Mouse (Mus musculus) lung, postnatal 10 days (tissue): ENCODE measurements around the gene Gid8.
"Not testable (repeated sequence)": the region's sequence is repeated elsewhere in the genome, so short reads cannot be mapped to it uniquely, and the experiment has no call there.

Source experiments
- DNase-seq: peaks from one replicate; pipeline ENCODE4 v3.0.0; 2021

Gid8 gene

DNA sequence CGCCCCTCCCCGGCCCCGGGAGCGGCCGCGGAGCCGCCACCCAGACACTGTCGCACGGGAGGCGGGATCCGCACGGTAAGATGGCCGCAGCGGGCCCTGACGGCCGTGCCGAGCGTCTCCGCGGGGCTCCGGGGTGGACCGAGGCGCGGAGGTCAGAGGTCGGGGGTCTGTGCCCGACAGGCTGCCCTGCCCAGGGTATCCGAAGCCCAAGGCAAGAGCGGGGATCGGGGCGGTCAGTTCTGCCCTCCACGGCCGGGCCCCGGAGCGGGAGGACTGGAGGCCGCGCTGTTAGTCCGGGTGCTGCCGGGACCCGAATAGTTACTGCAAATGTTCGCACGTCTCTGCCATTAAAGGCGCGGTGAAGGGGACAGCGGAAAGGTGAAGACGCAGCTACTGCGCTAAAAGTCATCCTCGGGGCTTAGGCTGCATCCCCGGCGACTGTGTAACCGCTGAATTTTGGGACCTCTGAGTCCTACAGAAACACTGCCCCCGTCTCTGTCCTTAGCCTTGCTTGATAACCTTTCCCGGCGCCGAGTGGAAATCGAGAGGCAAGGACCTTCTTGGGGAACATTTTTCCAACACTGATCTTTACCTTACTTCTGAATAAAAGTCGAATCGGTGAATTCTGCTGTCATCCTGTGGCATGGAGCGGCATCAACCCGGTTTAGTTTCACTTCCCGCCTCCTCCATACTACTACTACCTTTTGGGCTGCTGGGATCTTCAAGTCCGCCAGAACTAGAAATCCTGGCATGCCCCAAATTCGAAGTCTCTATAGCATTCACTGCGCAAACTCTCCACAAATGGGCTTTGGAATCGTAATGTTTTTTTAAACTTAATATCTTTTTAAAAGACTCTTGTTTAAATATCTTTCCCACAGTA lies 599 bp downstream of the Gid8 start:
- DNase-seq: no peak

DNA sequence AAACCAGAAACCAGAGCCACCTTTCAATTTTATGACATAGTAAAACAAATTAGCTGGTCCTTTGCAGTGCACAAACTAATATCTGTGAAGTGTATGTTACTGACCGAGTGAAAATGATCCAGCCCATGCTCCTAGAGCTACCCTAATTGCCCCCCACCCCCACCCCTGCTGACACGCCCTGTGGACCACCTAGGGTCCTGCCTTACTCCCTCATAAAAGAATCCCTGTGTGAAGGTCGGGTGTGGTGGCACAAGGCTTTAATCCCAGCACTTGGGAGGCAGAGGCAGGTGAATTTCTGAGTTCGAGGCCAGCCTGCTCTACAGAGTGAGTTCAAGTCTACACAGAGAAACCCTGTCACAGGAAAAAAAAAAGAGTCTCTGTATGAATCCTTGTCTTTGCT lies 1.6 kb downstream of the Gid8 start:
- no peak for DNase-seq

DNA sequence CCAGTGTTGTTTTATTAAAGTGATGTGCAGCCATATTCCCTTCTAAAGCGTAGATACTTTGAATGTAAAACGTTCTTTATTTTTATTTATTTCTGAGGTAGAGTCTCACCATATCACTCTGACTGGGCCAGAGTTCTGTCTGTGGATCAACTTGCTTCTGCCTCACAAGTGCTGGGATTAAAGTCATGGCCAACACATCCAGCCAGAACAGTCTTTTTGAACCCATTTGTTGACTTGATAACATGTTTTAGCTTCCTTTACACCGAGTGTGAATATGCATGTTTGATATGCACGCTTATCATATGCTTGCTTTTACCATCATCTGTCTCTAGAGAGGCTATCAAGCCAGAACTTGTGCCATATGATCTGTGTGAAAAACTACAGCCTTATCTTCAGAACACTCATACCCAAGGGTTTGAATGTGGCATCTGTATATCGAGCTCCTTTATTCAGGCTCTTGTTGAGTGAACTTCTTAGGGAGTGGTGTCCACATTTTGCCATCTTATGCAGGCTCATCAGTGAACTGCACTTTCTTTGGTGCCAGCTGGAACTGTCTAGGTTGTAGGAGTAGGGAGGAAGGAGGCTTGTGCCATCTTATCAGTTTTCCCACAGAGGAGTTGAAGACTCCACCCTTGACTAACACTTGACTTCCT lies 2.2 kb downstream of the Gid8 start:
- DNase-seq: no peak

DNA sequence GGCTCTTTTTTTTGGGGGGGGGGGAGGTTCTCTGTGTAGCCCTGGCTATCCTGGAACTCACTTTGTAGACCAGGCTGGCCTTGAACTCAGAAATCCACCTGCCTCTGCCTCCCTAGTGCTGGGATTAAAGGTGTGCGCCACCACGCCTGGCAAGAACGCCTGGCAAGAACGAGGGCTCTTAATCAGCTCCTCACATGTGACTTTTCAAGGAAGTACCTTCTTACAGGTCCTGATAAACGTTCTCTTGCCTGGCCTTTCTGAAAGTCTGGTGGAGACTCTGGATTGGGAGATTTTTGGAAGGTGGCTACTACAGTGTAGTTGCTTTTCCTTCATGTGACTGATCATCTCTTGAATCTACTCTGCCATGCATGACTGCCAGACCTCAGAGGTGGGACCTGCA lies 12.8 kb downstream of the Gid8 start:
- not testable (repeated sequence) for DNase-seq

DNA sequence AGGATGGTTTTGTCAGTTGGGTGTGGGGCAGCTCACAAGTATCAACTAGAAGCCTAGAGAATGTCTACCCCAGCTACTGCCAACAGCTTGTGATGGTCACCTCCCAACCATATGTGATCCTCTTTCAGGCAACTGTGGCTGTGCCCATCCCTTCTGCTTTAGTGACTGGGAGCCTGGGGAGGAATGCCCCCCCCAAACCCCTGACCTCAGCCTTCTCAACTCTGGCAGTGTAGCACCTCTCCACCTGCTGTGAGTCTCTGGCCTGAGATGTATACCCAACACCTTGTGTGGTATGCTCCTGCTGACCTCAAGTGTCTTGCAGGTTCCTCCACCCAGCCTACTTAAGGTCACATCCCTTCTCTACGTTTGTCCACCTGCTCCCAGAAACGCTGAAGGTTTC lies 13.9 kb downstream of the Gid8 start:
- DNase-seq: no peak

DNA sequence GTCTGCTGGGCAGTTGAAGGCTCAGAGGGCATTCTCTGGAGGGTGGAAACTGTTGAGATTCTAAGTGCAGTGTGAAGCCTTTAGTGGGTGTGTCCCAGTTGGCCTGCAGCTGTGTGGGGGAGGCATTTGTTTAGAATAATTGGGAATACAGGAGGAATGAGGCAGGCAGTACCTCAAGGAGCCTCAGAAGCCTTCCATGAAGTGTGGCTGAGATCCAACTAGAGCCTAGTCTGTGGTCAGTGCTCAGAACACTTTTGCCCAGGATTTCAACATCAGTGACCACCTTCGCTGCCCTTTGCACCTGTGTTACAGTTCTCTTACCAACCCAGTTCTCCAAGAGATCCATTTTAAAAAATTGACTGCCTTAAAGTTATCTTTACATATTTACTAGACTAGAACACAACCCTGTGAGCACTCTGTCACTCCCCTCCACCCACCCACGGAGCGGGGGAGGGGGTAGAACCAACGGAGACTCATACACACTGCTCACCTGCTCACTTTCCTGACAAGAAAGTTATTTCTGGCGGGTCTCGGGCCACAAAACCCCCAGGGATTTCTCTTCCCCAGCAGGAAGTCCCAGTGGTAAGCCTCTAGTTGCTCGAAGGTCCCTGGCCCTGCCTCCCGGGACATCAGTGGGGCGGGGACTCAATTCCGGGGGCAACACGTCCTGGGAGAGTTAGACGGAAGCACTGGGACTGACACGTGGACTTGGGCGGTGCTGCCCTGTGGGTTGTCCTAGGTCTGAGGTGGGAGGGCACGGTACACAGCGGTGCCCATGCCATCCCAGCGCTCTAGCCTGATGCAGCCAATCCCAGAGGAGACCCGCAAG lies 14.9 kb downstream of the Gid8 start, which contains the start of gene Slc17a9:
Gene Slc17a9, plus strand, starts transcription at position 679 of the 829 bp plus-strand sequence.
- DNase-seq: peak; percentile 83

DNA sequence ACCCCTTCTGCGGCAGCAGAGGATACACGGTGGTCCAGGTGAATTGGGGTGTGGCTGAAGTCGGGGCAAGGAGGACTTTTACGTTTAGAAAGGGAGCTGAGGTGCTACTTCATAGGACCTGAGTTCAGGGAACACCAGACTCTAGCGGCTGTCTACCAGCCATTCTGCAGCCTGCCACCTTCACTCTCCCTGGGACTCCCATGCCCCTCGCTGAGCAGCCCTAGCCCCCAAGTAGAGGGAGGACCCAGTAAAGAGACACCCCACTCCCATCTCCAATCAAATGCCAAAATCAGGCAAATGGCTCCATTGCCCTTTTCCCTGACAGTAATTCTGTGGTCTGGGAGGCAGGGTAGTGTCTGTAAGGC lies 15.5 kb downstream of the Gid8 start:
- DNase-seq: no peak

DNA sequence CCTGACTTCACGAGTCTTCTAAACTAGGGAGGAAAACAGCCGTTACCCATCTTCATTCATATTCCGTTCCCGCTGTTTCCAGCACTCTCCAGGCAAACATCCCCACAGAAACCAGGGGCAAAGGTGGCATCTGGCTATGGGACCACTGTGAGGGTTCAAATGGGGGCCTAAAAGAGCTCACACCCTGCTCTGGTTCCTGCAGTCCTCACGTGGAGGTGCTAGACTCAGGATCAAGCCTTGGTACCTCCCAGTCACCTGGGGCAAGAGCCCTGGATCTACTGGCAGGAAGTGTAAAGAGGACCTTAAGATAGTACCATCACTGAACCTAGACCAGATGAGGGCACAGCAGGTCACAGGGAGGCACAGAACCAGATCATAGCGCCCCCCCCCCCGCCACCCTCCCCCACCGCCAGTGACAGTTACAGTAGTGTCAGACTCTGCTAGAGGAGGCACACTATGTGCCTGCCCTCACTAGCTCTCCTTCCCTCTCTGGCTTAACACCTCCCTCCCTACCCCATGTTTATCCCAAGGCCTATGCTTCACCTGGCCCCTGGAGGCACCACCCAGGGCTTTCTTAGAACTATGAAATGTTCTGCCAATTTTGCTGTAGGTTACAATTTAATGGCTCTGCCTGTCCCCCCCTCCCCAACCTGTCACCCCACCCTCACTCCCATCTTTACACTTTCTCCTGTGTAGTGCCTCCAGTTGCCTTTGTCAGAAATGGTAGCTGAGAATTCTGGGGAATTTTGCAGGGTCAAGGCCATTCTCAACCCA lies 16.1 kb downstream of the Gid8 start:
- no peak for DNase-seq

DNA sequence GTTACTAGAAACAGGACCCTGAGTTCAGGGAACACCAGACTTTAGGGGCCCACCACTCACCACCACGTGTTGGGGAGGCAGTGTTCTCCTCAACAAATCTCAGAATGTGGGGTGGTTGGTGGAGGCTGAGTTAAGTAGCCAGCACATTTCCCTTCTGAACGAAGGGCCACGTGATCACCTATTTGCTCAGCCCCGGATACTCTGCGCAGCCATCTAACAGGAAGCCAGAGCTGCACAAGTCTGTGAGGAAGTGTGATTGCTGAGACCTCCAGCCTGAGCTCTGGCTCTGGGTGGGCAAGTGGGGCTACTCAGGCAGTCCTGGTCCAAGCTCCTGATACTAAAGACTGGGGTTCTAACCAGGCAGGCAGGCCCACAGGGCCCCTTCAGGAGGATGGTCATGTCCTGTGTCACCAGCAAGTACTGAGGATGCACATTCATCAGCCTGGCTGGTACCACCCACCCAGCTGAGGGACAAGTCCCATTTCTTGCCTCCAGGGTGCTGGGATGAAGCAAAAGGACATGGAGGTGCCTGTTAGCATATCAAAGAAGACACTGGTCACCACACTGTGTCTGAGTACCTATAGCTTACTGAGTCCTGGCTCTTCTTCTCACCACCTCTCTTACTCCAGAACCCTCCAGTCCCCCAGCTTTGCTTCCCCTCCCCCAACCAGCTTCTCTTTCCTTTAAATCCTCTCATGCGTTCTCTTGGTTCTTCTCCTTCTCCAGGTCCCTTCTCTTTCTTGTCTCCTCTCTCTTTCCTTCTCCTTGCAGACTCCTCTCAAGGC lies 16.9 kb downstream of the Gid8 start:
- DNase-seq: peak; percentile 46

DNA sequence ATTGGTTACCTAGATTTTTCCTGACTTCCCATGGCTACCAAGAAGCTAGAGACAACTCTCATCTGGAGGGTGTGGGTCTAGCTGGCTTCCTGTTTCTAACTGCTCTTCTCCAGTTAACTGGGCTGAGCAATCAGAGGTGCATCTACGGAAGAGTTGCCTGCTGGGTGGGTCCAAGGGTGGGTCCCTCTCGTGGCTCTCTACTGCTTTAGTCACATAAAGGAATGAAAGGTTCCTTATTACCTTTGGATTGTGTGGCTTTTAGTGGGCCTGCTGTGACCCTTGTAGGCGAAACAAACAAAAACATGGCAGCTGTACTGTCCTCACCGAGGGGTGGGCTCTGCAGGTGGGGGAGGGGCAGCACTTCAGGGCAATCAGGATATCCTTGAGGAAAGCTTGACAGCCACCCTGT lies 17.7 kb downstream of the Gid8 start:
- no peak for DNase-seq

DNA sequence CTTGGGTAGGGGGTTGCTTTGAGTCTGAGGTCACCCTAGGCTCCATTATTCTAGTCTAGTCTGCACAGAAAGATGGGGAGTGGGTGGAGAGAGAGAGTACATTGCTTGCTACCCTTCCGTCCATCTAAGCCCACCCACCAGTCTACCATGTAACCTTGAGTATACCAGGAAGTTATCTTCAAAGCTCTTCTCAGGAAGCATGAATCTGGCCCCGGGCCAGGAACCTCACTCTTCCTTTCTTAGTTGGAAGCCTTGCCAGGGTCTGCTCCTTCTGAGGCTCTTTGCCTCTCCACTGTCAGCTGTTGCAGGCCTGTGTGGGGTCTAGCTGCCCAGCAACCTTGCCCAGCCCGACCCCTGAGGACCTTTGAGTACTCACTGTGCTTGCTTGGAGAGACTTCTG lies 21.1 kb downstream of the Gid8 start:
- DNase-seq: peak; percentile 36

DNA sequence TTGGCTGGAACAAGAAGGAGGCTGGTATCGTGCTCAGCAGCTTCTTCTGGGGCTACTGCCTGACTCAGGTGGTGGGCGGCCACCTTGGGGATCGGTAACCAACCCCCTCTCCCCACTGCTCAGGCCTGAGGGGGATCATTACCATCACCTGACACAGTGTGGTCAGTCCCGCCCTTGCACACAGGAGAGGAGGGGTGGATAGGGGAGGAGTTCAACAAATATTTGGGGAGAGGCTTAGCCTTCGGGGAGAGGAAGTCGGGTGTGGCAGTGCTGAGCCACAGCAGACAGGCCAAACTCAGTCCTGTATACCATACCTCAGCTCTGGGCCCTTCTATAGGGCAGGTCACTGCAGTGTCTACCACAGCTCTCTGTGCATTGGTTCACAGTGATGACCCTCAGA lies 22.1 kb downstream of the Gid8 start:
- no peak for DNase-seq

DNA sequence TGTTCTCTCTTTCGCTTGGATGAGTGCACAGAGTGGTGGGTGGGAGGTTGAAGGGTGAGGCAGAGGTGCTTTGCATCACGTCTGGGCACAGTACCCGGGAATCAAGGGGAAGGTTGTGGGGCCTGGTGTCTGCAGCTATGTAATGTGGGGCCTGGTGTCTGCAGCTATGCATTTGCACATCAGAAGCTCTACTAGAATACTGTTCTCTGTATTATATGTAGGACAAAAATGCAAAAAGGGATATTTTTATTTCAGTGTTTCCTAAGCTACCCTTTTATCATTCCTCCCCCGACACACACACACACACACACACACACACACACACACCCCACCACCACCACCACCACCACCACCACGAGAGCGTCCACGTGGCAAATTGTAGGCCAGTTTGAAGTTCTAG lies 25.3 kb downstream of the Gid8 start:
- DNase-seq: no peak

DNA sequence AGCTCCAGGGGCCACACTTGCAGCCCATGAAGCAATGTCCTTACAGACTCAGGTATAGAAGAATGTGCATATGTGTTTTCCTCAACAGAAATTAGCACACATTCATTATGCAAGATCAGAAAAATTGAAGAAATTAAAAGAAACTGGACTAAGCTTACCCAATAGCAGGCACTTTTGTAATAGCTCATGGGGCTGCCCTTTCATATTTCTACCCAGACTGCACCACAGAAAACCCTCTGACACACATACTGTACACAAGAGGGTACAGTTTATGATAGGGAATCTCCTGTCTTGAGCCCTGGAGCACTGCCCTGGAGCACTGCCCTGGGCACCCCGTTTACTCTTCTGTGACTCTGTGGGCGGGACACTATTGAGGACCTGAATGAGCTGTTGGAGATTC lies 28.1 kb downstream of the Gid8 start:
- DNase-seq: no peak

DNA sequence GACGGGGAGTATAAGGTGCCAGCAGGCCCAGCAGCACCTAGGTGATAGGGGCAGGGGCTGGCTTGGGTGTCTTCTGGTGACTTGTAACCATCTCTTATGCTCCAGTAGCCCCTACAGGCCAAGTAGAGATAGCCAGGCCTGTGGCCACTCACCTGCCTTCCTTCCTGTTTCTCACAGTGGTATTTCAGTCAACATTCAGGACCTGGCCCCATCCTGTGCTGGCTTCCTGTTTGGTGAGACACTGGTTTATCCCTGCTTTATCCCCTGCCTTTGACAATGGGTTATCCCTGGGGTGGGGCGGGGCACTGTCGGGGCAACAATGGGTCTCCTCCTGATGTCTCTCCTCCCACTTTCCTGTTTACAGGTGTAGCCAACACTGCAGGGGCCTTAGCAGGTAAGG lies 30.4 kb downstream of the Gid8 start:
- no peak for DNase-seq

DNA sequence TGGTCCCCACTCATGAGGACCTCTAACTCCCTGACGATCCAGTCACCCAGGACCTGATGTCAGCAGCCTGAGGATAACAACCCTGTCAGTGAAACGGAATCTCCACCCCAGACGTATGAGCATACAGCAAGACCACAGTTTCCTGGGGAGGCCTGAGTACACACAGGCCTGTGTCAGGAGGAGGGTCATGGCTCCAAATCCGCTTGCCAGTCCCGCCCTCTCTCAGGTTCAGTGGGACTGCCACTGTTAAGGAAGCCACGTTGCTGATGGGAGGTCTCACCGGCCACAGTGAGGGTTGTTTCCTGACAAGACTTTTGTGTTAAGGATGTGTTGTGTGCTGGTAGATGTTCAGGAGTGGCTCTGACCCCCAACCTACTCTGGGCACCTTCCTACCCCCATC lies 31.5 kb downstream of the Gid8 start:
- no peak for DNase-seq

DNA sequence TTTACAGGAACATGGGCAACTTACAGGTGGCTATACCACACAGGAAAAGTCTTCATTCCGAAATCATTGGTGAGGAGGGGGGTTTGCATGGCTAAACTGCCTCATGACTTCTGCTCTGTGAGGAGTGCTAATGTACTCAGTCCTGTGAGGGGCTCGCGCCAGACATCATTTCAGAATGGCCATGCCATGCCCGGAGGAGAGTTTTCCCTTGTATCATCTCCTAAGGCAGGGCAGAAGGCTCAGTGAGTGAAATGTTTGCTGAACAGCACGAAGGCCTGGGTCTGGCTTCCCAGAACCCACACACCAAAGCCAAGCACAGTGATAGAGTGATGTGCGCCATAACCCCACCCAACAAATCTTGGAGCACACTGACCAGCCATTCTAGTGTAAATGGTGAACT lies 32.9 kb downstream of the Gid8 start:
- no peak for DNase-seq

DNA sequence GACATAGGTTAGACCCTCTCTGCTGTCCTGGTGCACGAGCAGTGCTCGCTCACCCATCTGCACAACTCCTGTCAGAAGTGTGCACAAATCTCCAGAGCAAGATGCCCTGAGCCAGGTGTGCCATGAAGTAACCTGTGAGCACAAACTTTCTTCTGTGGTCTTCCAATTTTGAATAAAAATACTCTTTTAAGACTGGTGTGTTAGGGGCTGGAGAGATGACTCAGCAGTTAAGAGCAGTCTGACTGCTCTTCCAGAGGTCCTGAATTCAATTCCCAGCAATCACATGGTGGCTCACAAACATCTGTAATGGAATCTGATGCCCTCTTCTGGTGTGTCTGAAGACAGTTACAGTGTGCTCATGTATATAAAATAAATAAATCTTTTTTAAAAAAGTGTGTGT lies 33.4 kb downstream of the Gid8 start:
- no peak for DNase-seq

DNA sequence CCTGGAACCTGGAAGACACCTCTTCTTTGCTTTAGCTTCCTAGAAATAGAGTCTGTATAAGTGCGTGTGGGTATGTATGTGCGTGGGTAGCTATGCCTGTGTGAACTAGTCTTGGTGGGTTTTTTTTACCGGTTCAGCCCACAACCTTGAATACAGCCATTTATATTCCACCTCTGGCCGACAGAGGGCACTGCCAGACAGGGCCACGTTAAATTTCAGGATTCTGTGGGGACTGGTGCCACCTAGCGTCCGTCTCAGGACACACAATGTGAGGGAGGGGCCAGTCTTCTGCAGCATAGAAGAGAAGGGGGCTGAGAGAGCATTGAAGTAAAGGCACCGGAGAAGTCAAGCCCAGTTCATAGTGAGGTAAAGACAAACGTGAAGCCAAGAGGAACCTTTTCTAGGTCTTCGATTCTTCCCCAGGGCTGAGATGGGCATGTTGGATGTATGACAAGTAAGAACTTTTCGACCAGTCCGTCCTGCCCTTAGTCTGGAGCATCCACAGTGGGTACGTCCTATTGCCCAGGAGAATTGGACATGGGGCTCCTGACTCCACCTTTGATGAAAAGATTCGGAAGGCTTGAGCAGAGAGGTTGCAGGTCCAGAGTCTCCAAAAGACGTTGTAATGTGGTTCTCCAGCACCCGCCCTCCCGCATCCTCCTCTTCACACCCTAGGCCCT lies 35.5 kb downstream of the Gid8 start:
- DNase-seq: peak; percentile 90

DNA sequence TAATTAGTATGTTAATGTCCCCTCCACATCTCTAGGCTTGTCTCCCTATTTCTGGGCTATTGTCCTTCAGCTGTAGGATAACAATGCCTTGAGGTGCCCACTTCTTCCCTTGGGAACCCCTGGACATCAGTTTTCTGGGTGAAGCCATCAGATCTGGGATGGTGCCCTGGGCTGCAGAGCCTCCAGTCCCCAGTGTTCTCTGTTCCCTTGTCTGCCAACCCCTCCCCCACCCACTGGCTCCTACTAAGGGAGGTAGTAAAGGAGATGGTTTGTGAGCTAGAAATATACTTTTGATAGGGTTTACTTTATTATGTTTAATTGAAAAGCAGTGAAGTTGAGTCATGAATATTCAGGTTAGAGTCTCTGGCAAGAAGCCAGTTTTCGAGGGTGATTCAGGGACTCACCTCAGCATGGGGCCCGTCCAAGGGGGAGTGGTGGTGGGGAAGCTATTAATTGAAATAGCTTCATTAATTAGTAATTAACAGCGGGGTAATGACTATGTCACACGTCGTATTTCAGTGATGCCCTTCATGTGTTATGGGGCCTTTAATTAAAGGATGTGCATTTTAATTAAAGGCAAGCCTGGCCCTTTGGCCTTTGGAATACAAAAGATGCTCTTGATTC lies 36.8 kb downstream of the Gid8 start:
- no peak for DNase-seq

DNA sequence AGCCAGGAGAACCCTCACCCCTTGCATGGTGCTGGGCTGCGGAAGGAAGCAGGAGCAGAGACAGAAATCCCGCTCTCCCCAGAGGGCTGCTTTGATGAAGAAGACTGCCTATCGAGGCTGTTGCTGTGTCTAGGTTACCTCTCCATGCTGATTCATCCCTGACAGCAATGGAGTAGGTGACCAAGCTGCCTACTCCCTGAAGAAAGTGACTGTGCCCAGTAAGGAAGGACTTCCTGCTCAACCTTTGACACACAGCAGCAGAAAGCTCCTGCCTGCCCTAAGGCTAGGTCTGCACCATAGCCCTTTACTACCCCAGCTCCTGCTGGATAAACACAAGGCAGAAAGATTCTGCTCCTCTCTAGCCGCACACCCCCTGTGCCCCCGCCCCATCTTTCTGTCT lies 39.0 kb downstream of the Gid8 start:
- DNase-seq: no peak
